Mouse (Mus musculus) forebrain, embryonic 16.5 days (tissue): ENCODE measurements around the gene Lat2. TPM values are rescaled to one million over a fixed set of nuclear protein-coding genes. Genes with fewer than 3 reads are reported as not detected.

Experiments used
- ATAC-seq: fragments of 200-750 bp; cut with Nextera tagmentation; 2 replicates; pipeline ENCODE4 v1.8.0; 2017; ENCODE audit warnings: mild to moderate bottlenecking, moderate library complexity
- H3K27ac ChIP-seq: fragments of 300-500 bp; sonication (generic); 2 replicates; pipeline ENCODE4 v1.5.1; 2014; ENCODE audit warnings: low read length, control low read depth
- H3K27me3 ChIP-seq: fragments of 300-500 bp; sonication (generic); replicated peaks from 2 replicates; pipeline ENCODE4 v1.6.1; 2014; ENCODE audit warnings: low read length; ENCODE audit not compliant: control insufficient read depth, insufficient read depth
- H3K36me3 ChIP-seq: fragments of 300-500 bp; sonication (generic); 2 replicates; pipeline ENCODE4 v1.6.1; 2014; ENCODE audit not compliant: control insufficient read depth, insufficient read depth
- H3K4me1 ChIP-seq: fragments of 300-500 bp; sonication (generic); replicated peaks from 2 replicates; pipeline ENCODE4 v1.6.1; 2014; ENCODE audit warnings: low read length; ENCODE audit not compliant: control insufficient read depth, insufficient read depth
- H3K4me2 ChIP-seq: fragments of 300-500 bp; sonication (generic); 2 replicates; pipeline ENCODE4 v1.6.1; 2014; ENCODE audit warnings: mild to moderate bottlenecking, low read length, control low read depth
- H3K4me3 ChIP-seq: fragments of 300-500 bp; sonication (generic); replicated peaks from 2 replicates; pipeline ENCODE4 v1.5.1; 2014; ENCODE audit warnings: mild to moderate bottlenecking, low read length, control low read depth
- H3K9ac ChIP-seq: fragments of 300-500 bp; sonication (generic); replicated peaks from 2 replicates; pipeline ENCODE4 v1.6.1; 2014; ENCODE audit warnings: low read depth, low read length, control low read depth
- H3K9me3 ChIP-seq: fragments of 300-500 bp; sonication (generic); 2 replicates; pipeline ENCODE4 v1.6.1; 2016; ENCODE audit warnings: low read length; ENCODE audit not compliant: control insufficient read depth
- WGBS: fragments of 180-500 bp; shearing (Covaris S2); extraction: QIAGEN DNeasy Blood & Tissue Kit; methylation state at CpG from one replicate; pipeline ENCODE4 v1.1.7; 2014; 5-methylcytosine and 5-hydroxymethylcytosine counted together
- polyA plus RNA-seq: library from polyadenylated mRNA; unstranded; fragments of >200 nt; fragmentation: Nextera tagmentation; extraction: Ambion mirVana; gene quantifications from 2 replicates; pipeline ENCODE4 v1.2.1, GENCODE M21; 2015

Gene Lat2
- polyA plus RNA-seq, 1 experiment from 2014 or later: 5.3 TPM

GRCm38 (mm10) chr5:134581146-134581545 is 33.7 kb downstream of the Lat2 start, which contains the start of gene Rfc2:
Rfc2 (plus strand) TSS chr5:134581366.
- Histone ChIP-seq H3K27ac (no peak within 1 kb of the TSS), H3K4me3 (no peak within 1 kb of the TSS), H3K36me3 (no peaks in the 10 kb centered on the region), H3K4me1 (peaks cover 9% of the 10 kb centered on the region), H3K27me3 (no peaks in the 10 kb centered on the region), H3K9me3 (no peaks in the 10 kb centered on the region), H3K9ac (no peak within 1 kb of the TSS), H3K4me2 (no peak within 1 kb of the TSS)
- 85% methylated on average over 5 of the region's 5 CpGs for WGBS
- ATAC-seq: no peak

GRCm38 (mm10) chr5:134579135-134579534 is 35.7 kb downstream of the Lat2 start:
- Histone ChIP-seq H3K4me1 (peaks cover 9% of the 10 kb centered on the region), H3K4me3 (no peak overlapping the region), H3K36me3 (no peaks in the 10 kb centered on the region), H3K9me3 (no peaks in the 10 kb centered on the region), H3K27ac (no peak overlapping the region), H3K27me3 (no peaks in the 10 kb centered on the region), H3K4me2 (no peak overlapping the region), H3K9ac (no peak overlapping the region)
- ATAC-seq: no peak
- 63% methylated on average over 3 of the region's 3 CpGs for WGBS

GRCm38 (mm10) chr5:134577534-134577933 is 37.3 kb downstream of the Lat2 start:
- Histone ChIP-seq H3K27ac (no peak overlapping the region), H3K4me3 (no peak overlapping the region), H3K27me3 (no peaks in the 10 kb centered on the region), H3K4me1 (peaks cover under 1% of the 10 kb centered on the region), H3K4me2 (no peak overlapping the region), H3K9me3 (no peaks in the 10 kb centered on the region), H3K9ac (no peak overlapping the region), H3K36me3 (no peaks in the 10 kb centered on the region)
- 90% methylated on average over 7 of the region's 7 CpGs for WGBS
- ATAC-seq: no peak

- no peaks in the 10 kb centered on the region for H3K27me3 ChIP-seq
- ATAC-seq: no peak
- H3K4me2 ChIP-seq: no peak overlapping the region
- no peak overlapping the region for H3K4me3 ChIP-seq
- no peak overlapping the region for H3K27ac ChIP-seq
- peaks cover 9% of the 10 kb centered on the region for H3K4me1 ChIP-seq
- H3K36me3 ChIP-seq: no peaks in the 10 kb centered on the region
- WGBS: 75% methylated on average over 14 of the region's 14 CpGs
- H3K9ac ChIP-seq: no peak overlapping the region
- no peaks in the 10 kb centered on the region for H3K9me3 ChIP-seq
Measured at GRCm38 (mm10) chr5:134576517-134577220, 38.2 kb downstream of the Lat2 start.

- H3K36me3 ChIP-seq: no peaks in the 10 kb centered on the region
- no peak overlapping the region for H3K4me2 ChIP-seq
- H3K9ac ChIP-seq: no peak overlapping the region
- 94% methylated on average over 5 of the region's 5 CpGs for WGBS
- ATAC-seq: no peak
- H3K27ac ChIP-seq: no peak overlapping the region
- peaks cover 9% of the 10 kb centered on the region for H3K4me1 ChIP-seq
- H3K27me3 ChIP-seq: no peaks in the 10 kb centered on the region
- no peaks in the 10 kb centered on the region for H3K9me3 ChIP-seq
- no peak overlapping the region for H3K4me3 ChIP-seq
Measured at GRCm38 (mm10) chr5:134575833-134576232, 39.0 kb downstream of the Lat2 start.

GRCm38 (mm10) chr5:134572508-134573214 is 42.2 kb downstream of the Lat2 start:
- Histone ChIP-seq H3K27me3 (no peaks in the 10 kb centered on the region), H3K9ac (peak overlapping the region; percentile 63; the same call in 1 of the 2 replicates), H3K27ac (no peak overlapping the region), H3K36me3 (no peaks in the 10 kb centered on the region), H3K9me3 (no peaks in the 10 kb centered on the region), H3K4me1 (peaks cover 9% of the 10 kb centered on the region), H3K4me2 (peak overlapping the region; percentile 80), H3K4me3 (peak overlapping the region; percentile 56)
- 53% methylated on average over 10 of the region's 10 CpGs for WGBS
- no peak for ATAC-seq

- peak; percentile 85 for ATAC-seq
- Histone ChIP-seq H3K4me3 (peak overlapping the region; percentile 56), H3K36me3 (no peaks in the 10 kb centered on the region), H3K4me2 (peak overlapping the region; percentile 80), H3K9ac (peak overlapping the region; percentile 63), H3K4me1 (peaks cover 9% of the 10 kb centered on the region), H3K9me3 (no peaks in the 10 kb centered on the region), H3K27me3 (no peaks in the 10 kb centered on the region), H3K27ac (peak overlapping the region; percentile 76)
- 1% methylated on average over 23 of the region's 23 CpGs for WGBS
Measured at GRCm38 (mm10) chr5:134571730-134572507, 42.9 kb downstream of the Lat2 start.

- Histone ChIP-seq H3K9ac (no peak overlapping the region), H3K27ac (no peak overlapping the region), H3K36me3 (no peaks in the 10 kb centered on the region), H3K9me3 (no peaks in the 10 kb centered on the region), H3K4me3 (no peak overlapping the region), H3K4me1 (peaks cover 9% of the 10 kb centered on the region), H3K4me2 (no peak overlapping the region), H3K27me3 (no peaks in the 10 kb centered on the region)
- 60% methylated on average over 8 of the region's 8 CpGs for WGBS
- ATAC-seq: no peak
Measured at GRCm38 (mm10) chr5:134568964-134569491, 45.8 kb downstream of the Lat2 start.

- ATAC-seq: no peak
- Histone ChIP-seq H3K4me2 (no peak overlapping the region), H3K27me3 (no peaks in the 10 kb centered on the region), H3K4me3 (no peak overlapping the region), H3K9ac (no peak overlapping the region), H3K36me3 (no peaks in the 10 kb centered on the region), H3K4me1 (peaks cover 12% of the 10 kb centered on the region), H3K9me3 (no peaks in the 10 kb centered on the region), H3K27ac (no peak overlapping the region)
- WGBS: 64% methylated on average over 3 of the region's 3 CpGs
Measured at GRCm38 (mm10) chr5:134568030-134568429, 46.8 kb downstream of the Lat2 start.
